Mouse (Mus musculus): ENCODE measurements around the gene Mvb12b.

GRCm38 (mm10) chr2:33706403-33706802, 181.3 kb downstream of the Mvb12b start:
- TF ChIP-seq CTCF (IDR thresholded peaks at IDR 0.05; ENCODE audit: control insufficient read depth, insufficient read depth, insufficient read length) (no peak), MAX (IDR thresholded peaks at IDR 0.05) (no peak), MYOD1 (IDR thresholded peaks at IDR 0.05; ENCODE audit: control insufficient read depth, insufficient read length, low read depth) (no peak), USF1 (IDR thresholded peaks at IDR 0.05; ENCODE audit: low read depth) (no peak), CEBPB (IDR thresholded peaks at IDR 0.05; ENCODE audit: low read depth) (no peak), MYOG (IDR thresholded peaks at IDR 0.05; ENCODE audit: control insufficient read depth, extremely low read depth, insufficient read length) (no peak)
